Mouse (Mus musculus): ENCODE data around the gene Uhrf1. TPM values are rescaled to one million over a fixed set of nuclear protein-coding genes. Genes with fewer than 3 reads are reported as not detected.

Gene Uhrf1
- total and polyA plus RNA-seq, 3 experiments, result 115 to 201 (median 133) TPM

DNA sequence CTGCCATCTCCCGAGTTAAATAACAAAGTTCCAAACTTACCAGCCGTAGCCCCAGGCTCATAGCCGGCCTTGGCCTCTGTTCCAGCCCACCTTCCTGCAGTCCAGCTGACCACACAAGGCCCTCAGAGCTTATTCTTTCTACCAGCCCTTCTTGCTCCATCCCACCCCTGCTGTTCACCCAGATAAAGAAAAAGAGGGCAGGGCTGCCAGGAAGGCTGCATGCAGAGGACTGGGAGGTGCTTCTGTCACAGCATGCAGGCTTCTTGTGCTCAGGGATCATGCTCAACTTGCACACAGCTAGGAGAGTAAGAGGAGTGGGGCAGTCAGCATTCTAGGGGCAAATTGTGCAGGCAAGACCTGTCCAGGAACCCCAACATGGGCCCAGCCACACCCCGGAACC is 45.0 kb downstream of the Uhrf1 start:
- no peaks in the 10 kb centered on the region for H3K9me3 ChIP-seq (replicated peaks; ENCODE audit: insufficient read depth, low read length)
- H3K4me1 ChIP-seq (ENCODE audit: control insufficient read depth in 1 of 2, insufficient read depth in 2 of 2, low read length in 2 of 2), result no peaks in the 10 kb centered on the region
- no peaks in the 10 kb centered on the region for H3K27me3 ChIP-seq (ENCODE audit: control insufficient read depth in 1 of 2, insufficient read depth in 2 of 2, low read length in 2 of 2)
- H3K27ac ChIP-seq (ENCODE audit: control insufficient read depth, low read depth, low read length), result no peak overlapping the region
- no peak for TF ChIP-seq GATA1 (IDR thresholded peaks at IDR 0.05; ENCODE audit: low read depth, low read length)
- no peak for TF ChIP-seq MEF2A (IDR thresholded peaks at IDR 0.05; ENCODE audit: extremely low read depth, insufficient replicate concordance, low read depth, low read length, poor library complexity, severe bottlenecking)
- no peak for TF ChIP-seq MAZ (IDR thresholded peaks at IDR 0.05; ENCODE audit: low read depth, low read length)
- no peak for TF ChIP-seq ZMIZ1 (IDR thresholded peaks at IDR 0.05; ENCODE audit: low read depth, low read length)
- TF ChIP-seq CHD1 (IDR thresholded peaks at IDR 0.05; ENCODE audit: low read depth, low read length), result no peak
- TF ChIP-seq USF2 (IDR thresholded peaks at IDR 0.05; ENCODE audit: borderline replicate concordance in 1 of 2, insufficient read depth in 1 of 2, low read depth in 1 of 2, low read length in 2 of 2), result no peak
- TF ChIP-seq RCOR1 (IDR thresholded peaks at IDR 0.05; ENCODE audit: low read depth, low read length), result no peak
- no peak for TF ChIP-seq GABPA (IDR thresholded peaks at IDR 0.05; ENCODE audit: low read depth, low read length)
- no peak for TF ChIP-seq CTCF (IDR thresholded peaks at IDR 0.05 in 2 of 3, conservative IDR thresholded peaks at IDR 0.05 in 1 of 3; ENCODE audit: control insufficient read depth in 1 of 3, insufficient read depth in 1 of 3, low read depth in 2 of 3, low read length in 3 of 3, poor library complexity in 1 of 3, severe bottlenecking in 1 of 3)
- TF ChIP-seq CHD2 (IDR thresholded peaks at IDR 0.05; ENCODE audit: low read length), result no peak
- TF ChIP-seq POLR2A (IDR thresholded peaks at IDR 0.05; ENCODE audit: control insufficient read depth in 1 of 2, insufficient read depth in 1 of 2, low read depth in 1 of 2, low read length in 2 of 2, poor library complexity in 1 of 2), result no peak
- no peak for TF ChIP-seq MYC (IDR thresholded peaks at IDR 0.05; ENCODE audit: low read depth, low read length)
- TF ChIP-seq NRF1 (IDR thresholded peaks at IDR 0.05; ENCODE audit: insufficient read depth, low read depth, low read length, poor library complexity, severe bottlenecking), result no peak
- no peak for TF ChIP-seq SMC3 (IDR thresholded peaks at IDR 0.05; ENCODE audit: low read depth, low read length)
- TF ChIP-seq TAL1 (IDR thresholded peaks at IDR 0.05; ENCODE audit: low read length), result no peak
- no peak overlapping the region for H3K4me3 ChIP-seq (ENCODE audit: control insufficient read depth in 1 of 2, insufficient read depth in 1 of 2, low read depth in 2 of 2, low read length in 2 of 2)
- no peaks in the 10 kb centered on the region for H3K79me2 ChIP-seq (ENCODE audit: control insufficient read depth, insufficient read depth, low read length, poor library complexity)
- H3K36me3 ChIP-seq (ENCODE audit: control insufficient read depth in 1 of 2, insufficient read depth in 2 of 2, low read length in 2 of 2), result no peaks in the 10 kb centered on the region
- H3K9ac ChIP-seq (ENCODE audit: control insufficient read depth, low read depth, low read length, poor library complexity, severe bottlenecking), result no peak overlapping the region
- peak; percentile 33 for DNase-seq (ENCODE audit: low read depth, low spot score)

GRCm38 (mm10) chr17:56348586-56348985 is 45.5 kb downstream of the Uhrf1 start:
- DNase-seq (ENCODE audit: low read depth, low spot score), result no peak
- Histone ChIP-seq H3K4me3 (ENCODE audit: control insufficient read depth in 1 of 2, insufficient read depth in 1 of 2, low read depth in 2 of 2, low read length in 2 of 2) (no peak overlapping the region), H3K36me3 (ENCODE audit: control insufficient read depth in 1 of 2, insufficient read depth in 2 of 2, low read length in 2 of 2) (no peaks in the 10 kb centered on the region), H3K79me2 (ENCODE audit: control insufficient read depth, insufficient read depth, low read length, poor library complexity) (no peaks in the 10 kb centered on the region), H3K4me1 (ENCODE audit: control insufficient read depth in 1 of 2, insufficient read depth in 2 of 2, low read length in 2 of 2) (no peaks in the 10 kb centered on the region), H3K27me3 (ENCODE audit: control insufficient read depth in 1 of 2, insufficient read depth in 2 of 2, low read length in 2 of 2) (no peaks in the 10 kb centered on the region), H3K9me3 (replicated peaks; ENCODE audit: insufficient read depth, low read length) (no peaks in the 10 kb centered on the region), H3K9ac (ENCODE audit: control insufficient read depth, low read depth, low read length, poor library complexity, severe bottlenecking) (no peak overlapping the region), H3K27ac (ENCODE audit: control insufficient read depth, low read depth, low read length) (no peak overlapping the region)
- TF ChIP-seq MXI1 (IDR thresholded peaks at IDR 0.05; ENCODE audit: low read depth, low read length), result no peak
- no peak for TF ChIP-seq SMC3 (IDR thresholded peaks at IDR 0.05; ENCODE audit: low read depth, low read length)
- no peak for TF ChIP-seq BHLHE40 (IDR thresholded peaks at IDR 0.05; ENCODE audit: borderline replicate concordance, low read depth, low read length)
- TF ChIP-seq HCFC1 (IDR thresholded peaks at IDR 0.05; ENCODE audit: low read depth, low read length), result no peak
- TF ChIP-seq NELFE (IDR thresholded peaks at IDR 0.05; ENCODE audit: low read depth, low read length), result no peak
- TF ChIP-seq ZNF384 (IDR thresholded peaks at IDR 0.05; ENCODE audit: low read depth, low read length), result no peak
- TF ChIP-seq KAT2A (conservative IDR thresholded peaks at IDR 0.05; ENCODE audit: low read depth, low read length), result no peak
- TF ChIP-seq TCF12 (IDR thresholded peaks at IDR 0.05; ENCODE audit: low read depth, low read length), result no peak
- TF ChIP-seq POLR2AphosphoS2 (IDR thresholded peaks at IDR 0.05; ENCODE audit: low read length), result no peak
- TF ChIP-seq ZMIZ1 (IDR thresholded peaks at IDR 0.05; ENCODE audit: low read depth, low read length), result no peak
- TF ChIP-seq MYB (IDR thresholded peaks at IDR 0.05; ENCODE audit: low read depth, low read length), result no peak
- no peak for TF ChIP-seq CHD2 (IDR thresholded peaks at IDR 0.05; ENCODE audit: low read length)
- no peak for TF ChIP-seq ELF1 (IDR thresholded peaks at IDR 0.05; ENCODE audit: low read depth, low read length)
- no peak for TF ChIP-seq CHD1 (IDR thresholded peaks at IDR 0.05; ENCODE audit: low read depth, low read length)
- no peak for TF ChIP-seq ZKSCAN1 (IDR thresholded peaks at IDR 0.05; ENCODE audit: low read depth, low read length)
- no peak for TF ChIP-seq RAD21 (IDR thresholded peaks at IDR 0.05; ENCODE audit: low read depth, low read length)
- TF ChIP-seq USF1 (IDR thresholded peaks at IDR 0.05; ENCODE audit: low read depth, low read length), result no peak
- TF ChIP-seq MYC (IDR thresholded peaks at IDR 0.05; ENCODE audit: low read depth, low read length), result no peak
- TF ChIP-seq TBP (IDR thresholded peaks at IDR 0.05; ENCODE audit: low read depth, low read length), result no peak
- TF ChIP-seq ZC3H11A (IDR thresholded peaks at IDR 0.05; ENCODE audit: low read depth, low read length), result no peak
